Mouse (Mus musculus) cerebellum, postnatal 4 days (tissue): ENCODE results near the gene Ywhab.
A peak's percentile ranks its signal among the peaks of the same experiment; 100 is the strongest.

Experiments used
- DNase-seq, 2 experiments: peaks; one replicate each; pipeline ENCODE4 v3.0.0; 2022; ENCODE audit warnings: low spot score in 2 of 2, mixed read lengths in 1 of 2

Gene Ywhab

DNA sequence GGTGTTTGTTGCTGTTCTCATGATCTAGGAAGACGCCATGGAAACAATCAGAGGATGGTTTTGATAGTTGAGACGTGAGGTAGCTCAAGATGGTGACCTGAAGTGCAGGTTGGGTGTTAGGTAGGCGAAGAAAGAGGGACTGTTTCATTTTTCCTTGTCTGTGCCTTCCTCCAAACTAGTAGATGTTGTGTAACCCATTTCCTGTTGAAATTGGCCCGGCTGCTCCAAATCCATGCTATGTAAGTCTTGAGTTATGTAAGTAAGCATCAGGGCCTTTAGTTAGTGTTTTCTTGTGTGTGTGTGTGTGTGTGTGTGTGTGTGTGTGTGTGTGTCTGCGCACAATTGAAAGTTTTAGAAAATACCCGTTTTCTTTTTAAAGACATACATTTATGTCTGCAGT, 14.5 kb downstream of the Ywhab start:
- DNase-seq: no peak

DNA sequence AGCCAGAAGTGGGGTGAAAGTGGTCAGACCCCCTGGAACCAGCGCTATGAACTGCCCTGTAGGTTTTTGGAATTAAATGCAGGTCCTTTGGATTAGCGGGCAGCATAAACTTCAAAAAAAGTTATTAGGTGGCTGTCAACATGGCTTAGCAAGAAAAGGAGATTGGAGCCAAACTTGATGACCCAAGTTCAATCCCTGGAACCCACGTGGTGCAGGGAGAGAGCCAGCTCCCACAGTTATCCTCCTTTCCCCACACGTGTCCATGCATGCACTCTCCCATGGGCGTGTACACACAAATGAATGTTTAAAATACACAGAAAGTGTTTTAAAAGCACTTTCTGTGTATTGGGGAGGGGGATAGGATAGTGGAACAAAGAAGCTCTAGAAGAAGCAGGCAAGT, 15.7 kb downstream of the Ywhab start:
- no peak for DNase-seq

DNA sequence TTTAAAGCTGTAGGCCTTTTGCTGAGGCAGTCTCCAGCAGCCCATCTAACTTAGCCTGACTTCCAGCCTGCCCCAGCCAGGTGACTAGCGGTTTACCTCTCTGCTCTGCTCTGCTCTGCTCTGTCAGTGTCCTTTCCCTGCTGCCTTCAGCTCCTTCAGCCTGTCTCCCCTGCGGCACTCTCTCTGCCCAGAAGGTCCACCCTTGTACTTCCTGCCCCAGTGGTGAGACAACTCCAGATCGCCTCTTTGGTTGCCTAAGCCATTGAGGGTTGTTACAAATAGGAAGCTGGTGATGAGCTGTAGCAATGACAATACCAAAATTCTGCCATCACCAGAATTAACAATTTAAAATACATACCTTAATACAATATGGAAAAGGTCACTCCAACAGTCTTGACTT, 16.2 kb downstream of the Ywhab start:
- no peak for DNase-seq

DNA sequence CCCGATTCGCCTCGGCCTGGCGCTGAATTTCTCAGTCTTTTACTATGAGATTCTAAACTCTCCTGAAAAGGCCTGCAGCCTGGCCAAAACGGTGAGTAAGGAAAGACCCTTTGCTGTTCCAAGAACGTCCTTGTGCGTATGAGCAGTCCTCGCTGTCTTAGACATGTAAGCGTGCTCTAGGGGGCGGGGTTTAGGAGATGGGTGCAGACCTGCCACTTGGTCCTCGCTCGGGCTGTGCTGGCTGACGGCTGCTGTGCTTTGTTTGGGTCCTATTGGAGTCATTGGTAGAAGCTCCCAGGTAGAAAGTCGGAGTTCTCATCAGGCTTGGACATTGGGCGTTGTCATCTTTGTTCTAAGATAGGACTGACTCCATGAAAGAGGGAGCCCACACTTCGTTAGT, 20.5 kb downstream of the Ywhab start:
- DNase-seq: no peak

DNA sequence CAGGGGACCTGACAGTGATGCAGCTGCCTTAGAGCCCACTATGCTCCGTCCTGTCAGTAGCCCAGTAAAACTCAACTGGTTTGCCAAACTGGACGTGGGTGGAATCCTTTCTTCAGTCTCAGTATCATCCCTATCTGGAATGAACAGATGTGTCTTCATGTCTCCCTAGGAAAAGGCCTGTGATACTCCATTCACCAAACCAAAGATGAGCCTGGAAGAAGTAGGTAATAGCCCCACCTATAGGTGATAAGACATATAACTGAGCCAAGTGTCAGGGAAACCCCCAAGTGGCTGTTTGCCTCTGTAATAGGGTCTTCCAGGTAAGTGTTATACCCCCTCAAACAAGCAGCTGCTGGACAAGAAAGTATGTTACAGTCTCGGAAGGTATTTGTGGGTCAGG, 24.1 kb downstream of the Ywhab start:
- DNase-seq: no peak

DNA sequence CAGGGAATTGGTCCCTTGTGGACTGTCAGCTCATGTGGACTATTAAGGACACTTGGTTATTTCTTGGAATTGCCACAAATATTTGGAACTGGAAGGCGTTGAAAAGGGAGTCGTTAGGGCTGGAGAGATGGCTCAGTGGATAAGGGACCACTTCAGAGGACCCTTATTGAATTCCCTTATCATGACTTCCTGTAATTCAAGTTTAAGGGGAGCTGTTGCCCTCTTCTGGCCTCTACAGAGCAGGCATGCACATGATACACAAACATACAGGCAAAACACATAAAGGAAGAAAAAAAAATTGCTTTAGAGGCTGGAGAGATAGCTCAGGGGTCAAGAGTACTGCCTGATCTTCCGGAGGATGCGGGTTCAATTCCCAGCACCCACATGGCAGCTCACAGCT, 25.2 kb downstream of the Ywhab start:
- no peak for DNase-seq

DNA sequence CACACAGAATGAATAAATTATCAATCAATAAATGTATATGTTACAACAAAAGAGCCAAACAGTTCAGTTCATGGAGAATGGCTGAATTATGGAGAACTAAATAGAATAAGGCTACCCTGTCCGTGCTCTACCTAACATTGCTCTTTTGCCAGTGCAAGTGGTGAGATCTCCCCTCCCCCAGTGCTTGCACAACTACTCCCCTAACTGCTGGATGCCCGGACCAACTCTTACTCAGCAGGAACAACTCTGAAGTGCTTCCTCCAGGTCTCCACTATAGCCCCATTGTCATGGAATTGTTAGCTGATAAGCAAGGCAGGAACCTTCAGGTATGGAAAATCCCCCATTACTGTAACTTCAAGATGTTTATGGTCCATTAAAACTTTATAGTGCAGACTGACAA, 27.3 kb downstream of the Ywhab start:
- DNase-seq: no peak

DNA sequence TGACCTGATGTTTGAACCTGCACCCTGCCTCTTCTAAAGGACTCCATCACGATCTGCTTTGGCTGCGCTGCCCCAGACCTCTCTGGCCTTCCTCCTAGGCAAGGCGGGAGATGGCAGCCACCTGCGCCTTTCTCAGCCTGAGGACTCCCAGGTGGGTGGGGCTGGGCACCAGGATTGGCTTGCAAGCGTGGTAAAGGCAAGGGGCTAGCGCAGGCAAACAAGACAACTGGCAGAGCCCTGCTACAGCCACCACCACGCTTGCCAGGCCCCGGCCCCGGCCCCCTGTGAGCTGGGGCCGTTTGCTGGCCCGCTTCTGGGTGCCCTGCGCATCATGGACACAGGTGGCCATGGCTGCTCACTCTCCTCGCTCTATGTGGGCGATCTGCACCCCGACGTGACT, 30.4 kb downstream of the Ywhab start, which contains the start of gene Pabpc1l:
Gene Pabpc1l, plus strand, starts transcription at position 301 of the 400 bp plus-strand sequence.
- no peak for DNase-seq

DNA sequence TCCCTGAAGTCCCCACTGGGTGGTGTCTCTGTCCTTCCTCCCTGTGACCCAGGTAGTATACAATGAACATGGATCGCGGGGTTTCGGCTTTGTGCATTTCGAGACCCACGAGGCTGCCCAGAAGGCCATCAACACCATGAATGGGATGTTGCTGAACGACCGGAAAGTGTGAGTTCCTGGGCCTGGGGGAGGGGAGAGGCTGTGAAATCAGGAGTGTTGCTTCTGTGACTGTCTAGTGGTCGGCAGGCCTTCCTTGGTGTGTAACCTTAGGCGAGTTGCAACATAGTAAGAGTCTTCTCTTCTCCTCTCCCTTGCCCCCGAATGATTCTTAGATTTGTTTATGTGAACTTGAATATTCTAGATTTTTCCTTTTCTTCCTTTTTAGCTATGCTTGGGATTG, 36.4 kb downstream of the Ywhab start:
- DNase-seq: no peak

DNA sequence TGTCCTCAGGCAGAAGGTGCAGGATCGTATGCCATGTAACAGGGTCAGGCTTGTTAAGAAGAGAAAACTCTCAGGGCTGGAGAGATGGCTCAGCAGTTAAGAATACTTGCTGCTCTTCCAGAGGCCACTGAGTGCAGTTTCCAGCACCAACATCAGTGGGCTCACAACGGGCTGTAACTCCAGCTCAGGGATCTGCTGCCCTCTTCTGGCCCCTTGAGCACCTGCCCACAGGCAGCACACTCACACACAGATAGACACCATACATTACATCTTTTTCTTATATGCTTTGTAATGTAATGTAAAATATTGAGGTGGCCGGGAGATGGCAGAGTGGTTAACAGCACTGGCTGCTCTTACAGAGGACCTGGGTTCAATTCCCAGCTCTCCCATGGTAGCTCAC, 38.2 kb downstream of the Ywhab start:
- no peak for DNase-seq

DNA sequence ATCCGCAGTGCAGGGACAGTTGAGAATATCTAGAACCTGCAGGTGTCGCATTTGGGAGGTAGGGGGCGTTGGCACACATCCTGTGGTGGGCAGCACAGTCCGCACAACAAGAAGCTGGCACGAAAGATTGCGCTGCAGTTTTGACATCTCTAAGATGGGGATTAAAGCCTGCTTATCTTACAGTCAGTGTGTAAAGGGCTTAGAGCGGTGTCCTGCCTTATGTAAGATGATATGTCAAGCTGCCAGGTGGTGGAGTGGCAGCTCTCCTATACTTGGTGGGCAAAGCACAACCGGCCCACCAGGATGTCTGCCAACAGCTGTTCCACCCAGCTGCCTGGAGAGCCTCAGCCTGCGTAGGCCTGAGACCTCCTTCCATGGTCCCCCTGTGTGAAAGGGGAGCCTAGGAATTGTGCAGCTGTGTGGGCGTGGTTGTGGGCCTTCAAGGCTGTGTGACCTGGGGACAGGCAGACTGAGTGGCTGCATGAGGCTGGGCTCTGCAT, 41.8 kb downstream of the Ywhab start:
- DNase-seq: peak in 1 of 2 experiments; percentile 10

DNA sequence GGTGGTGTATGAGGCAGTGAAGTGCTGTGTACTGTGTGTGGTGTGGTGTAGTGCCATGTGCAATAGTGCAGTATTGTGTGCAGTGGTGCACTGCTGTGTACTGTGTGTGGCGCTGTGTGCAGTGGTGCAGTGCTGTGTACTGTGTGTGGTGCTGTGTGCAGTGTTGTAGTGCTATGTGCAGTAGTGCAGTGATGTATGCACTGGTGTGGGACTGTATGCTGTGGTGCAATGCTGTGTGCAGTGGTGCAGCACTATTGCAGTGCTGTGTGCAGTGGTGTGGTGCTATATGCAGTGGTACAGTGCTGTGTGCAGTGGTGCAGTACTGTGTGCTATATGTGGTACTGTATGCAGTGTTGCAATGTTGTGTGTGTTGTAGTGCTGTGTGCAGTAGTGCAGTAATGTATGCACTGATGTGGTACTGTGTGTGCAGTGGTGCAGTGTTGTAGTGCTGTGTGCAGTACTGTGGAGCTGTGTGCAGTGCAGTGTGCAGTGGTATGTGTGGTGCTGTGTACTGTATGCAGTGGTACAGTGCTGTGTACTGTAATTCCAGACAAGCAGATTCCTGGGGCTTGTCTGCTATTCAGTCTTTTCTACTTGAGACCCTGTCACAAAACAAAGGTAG, 43.8 kb downstream of the Ywhab start:
- DNase-seq: no peak

DNA sequence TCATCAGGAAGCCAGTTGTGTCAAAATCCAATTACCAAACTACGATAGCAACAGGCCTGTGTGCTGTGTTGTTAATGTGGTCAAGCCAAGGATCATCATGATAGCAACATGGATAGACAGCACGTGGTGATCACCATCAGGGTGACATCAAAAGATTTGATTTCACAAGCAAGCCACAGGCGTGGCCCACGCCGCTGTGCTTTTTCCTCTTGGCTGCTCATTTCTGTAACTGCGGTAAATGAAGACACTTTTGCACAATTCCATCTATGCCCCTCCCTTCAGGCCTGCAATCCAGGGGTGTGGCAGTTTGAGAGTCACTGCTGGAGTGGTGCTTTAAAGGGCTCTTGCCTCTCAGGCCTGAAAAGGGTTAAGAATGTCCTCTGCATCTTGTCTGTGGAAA, 46.2 kb downstream of the Ywhab start:
- no peak for DNase-seq

DNA sequence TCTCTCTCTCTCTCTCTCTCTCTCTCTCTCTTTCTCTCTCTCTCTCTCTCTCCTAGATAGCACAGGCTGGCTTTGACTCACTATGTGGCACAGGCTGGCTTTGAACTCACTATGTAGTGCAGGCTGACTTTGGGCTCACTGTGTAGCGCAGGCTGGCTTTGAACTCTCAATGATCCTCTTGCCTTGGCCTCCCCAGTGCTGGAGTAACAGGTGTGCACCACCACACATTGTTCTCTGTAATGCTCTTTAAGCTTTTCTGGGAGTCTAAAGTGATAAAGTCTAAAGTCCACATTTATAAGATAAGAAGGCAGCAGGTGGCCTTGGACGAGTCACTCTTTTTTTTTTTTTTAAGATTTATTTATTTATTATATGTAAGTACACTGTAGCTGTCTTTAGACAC, 46.8 kb downstream of the Ywhab start:
- no peak for DNase-seq

DNA sequence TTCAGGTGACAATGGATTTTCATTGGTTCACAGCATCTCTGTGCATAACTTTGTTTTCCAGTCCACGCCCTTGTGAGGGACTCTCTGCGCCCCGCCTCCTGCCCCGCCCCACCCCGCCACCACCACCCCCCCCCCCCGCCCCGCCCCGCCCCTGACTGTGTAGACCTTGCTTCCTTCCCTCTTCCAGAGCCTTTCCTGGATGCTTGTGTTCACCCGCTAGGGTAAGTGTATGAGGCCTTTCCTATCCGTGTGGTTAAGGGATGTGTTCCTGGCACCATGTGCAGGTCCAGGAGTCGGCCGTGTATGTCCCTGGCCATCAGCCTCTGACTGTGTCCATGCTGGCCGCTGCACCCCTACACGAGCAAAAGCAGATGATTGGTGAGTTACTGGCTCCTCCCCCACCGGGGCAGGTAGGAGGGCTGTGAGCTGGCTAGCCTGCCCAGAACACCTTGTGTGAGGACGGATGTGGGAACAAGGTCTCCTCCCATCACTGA, 52.5 kb downstream of the Ywhab start:
- DNase-seq: no peak

DNA sequence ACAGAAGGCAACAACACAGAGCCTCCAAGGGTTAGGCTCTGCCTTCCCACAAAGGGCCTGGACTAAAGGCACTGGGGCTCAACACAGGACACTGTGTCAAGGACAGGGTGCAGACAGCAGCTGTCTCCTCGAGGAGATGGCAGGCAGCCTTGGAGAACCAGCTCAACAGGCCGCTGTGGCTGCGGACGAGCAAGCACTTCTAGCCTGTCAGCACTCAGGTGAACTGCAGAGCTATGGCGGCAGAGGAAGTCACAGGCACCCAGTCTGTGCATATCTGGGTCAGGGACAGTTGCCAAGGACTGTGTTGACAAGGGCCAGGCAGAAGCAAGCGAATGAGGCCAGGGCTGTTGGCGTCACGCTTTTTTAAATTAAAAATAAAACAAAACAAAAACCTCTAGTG, 59.0 kb downstream of the Ywhab start:
- no peak for DNase-seq

DNA sequence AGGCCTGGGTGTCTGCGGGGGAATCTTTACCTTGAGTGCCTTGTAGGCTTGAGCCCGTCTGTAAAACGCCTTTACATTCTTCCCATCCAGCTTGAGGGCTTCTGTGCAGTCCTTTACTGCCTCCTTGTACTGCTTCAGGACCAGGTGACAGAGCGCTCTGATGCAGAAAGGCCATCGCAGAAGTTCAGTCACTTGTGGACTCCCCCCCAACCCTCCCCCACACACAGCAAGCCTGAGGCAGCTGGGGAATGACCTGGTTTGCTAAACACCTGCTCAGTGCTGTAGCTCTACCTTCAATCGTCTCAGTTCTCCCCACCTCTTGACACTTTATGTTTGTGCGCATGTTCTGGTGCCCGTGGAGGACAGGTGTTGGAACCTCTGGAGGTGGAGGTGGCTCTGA, 59.9 kb downstream of the Ywhab start:
- no peak for DNase-seq

DNA sequence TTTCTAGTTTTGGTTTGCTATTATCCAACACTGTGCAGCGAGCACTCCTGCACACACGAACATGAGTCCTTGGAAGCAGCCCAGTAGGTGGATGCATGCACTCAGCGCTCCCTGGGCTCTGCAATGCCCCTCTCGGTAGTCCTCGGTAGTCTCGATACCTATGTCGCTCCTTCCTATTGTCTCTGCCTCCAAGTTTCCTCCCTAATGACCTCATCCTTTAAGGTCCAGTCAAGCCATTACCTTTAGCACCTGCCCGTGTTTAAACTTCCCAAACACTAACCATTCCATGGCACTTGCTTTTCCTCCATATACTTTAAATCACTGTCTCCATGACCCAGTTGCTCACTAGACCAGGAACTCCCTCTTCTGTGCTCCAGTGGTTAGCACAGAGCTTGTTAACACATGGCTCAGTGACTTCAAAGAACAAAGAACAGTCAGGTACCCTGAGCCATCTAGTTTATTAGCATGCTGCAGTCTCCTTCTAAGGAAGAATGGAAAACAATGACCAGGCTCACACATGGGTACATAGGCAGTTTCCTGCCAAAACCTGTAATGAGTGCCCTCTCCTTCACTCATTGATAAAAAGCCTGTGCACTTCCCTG, 65.0 kb downstream of the Ywhab start:
- DNase-seq: no peak
